Mouse (Mus musculus) layer of hippocampus, adult 2 months (tissue): ENCODE measurements at regions not wholly inside any gene's neighbourhood (a gene's known extent, or its start where the extent isn't known, plus 50 kb on each side); places are given as distances from the start of the nearest gene placed in this dataset.

Experiments used
- DNase-seq, 2 experiments: peaks; one replicate each; pipeline ENCODE4 v3.0.0; 2022; ENCODE audit warnings: low spot score in 2 of 2
- H3K27ac ChIP-seq: fragments of 200-600 bp; 2 replicates; pipeline ENCODE4 v1.8.1; 2022
- H3K4me3 ChIP-seq: fragments of 200-600 bp; 2 replicates; pipeline ENCODE4 v1.8.1; 2022; ENCODE audit warnings: mild to moderate bottlenecking
- CTCF ChIP-seq: fragments of 200-600 bp; conservative IDR thresholded peaks from 2 replicates; pipeline ENCODE4 v1.8.1; 2022; ENCODE audit warnings: antibody characterized with exemption, mild to moderate bottlenecking, moderate library complexity

DNA sequence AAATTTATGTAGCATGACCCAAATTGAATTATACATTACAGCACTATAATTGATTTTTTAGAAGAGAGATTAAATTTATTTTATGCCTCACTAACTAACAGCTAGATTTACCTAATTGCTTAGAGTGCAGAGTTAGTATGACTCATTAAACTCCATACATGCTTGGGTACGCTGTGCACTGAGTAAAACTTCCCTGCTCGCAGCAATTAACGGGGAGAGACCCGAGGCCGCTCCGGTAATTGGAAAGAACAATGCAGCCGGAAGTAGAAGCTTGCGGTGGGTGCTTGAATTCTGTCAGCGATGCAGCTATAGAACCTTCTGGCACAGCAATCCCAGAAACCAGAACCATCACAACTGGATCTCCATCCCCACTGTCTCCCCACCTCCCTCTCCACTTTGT, 261.8 kb downstream of the Tle3 start:
- no peak for TF ChIP-seq CTCF
- DNase-seq = no peak
- H3K4me3 ChIP-seq = no peak overlapping the region
- no peak overlapping the region for H3K27ac ChIP-seq

DNA sequence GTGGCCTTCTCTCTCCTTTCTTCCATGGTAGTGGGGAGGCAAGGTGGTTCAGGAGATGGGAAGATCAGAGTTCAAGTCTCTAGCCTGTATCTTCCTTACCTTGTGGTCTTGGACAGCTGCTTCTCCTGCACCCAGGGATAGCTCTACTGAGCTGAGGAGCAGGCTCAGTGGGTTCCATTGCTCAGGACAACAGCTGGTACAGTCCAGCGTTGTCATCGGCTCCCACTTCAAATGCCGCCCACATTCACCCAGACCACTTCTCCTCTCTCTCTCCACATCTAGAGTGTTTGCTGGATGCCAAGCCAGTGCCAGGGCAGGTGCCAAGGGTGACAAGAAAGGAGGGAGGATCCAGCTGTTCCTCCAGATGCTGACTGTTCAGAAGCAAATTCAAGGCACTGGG, 260.4 kb downstream of the Tle3 start:
- H3K4me3 ChIP-seq = no peak overlapping the region
- no peak for DNase-seq
- TF ChIP-seq CTCF = no peak
- no peak overlapping the region for H3K27ac ChIP-seq

DNA sequence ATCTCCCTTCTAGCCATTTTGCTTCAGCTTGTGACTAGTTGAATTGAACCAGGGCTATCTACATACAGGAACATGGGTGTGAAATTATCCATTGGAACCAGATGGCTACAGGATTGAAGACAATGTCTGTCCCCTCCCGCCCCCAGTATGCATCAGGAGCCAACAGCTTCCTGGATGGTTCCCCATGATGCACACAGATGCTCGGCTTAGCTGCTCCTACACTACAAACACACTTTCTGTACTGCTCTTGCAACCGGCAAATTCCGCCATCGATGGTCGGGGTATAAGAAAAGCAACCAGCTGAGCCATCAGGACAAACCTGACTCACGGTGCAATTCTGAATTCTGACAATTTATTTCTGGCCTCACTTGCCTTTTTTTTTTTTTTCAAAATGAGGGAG, 258.9 kb downstream of the Tle3 start:
- DNase-seq = peak; percentile 24 to 61
- Histone ChIP-seq H3K4me3 (no peak overlapping the region), H3K27ac (no peak overlapping the region)
- no peak for TF ChIP-seq CTCF

DNA sequence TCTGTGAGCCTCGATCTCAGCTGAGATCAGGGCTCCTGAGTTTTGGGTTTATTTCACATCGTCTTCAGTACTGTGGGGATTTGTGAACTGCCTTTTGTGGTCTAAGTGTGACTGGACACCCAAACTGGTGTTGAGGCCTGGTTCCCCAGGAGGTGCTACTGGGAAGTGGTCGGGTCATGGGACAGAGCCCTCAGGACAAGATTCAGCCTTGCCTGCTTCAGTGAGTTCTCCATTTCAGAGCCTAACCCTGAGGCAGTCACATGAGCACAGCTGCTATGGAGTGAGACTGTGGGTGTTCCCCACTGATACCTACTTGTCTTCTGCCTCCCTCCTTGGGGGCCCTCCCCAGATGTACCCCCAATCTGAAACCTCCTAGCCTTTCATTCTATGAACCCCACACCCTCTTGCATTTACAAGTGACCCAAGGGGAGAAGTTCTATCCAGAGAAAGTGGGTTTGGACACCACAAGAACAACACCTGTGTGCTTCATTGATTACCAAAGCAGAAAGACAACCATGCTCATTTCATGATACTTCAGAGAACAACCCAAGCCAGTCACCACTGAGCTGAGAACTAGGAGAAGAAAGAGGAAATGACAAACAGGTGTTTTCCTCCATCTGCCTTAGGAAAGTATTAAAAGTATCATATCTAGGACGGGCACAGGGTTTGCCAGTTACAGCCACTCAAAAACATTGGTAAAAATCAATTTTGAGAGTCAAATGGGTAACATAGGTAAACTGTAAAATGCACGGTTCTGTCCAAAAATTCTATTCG, 255.8 kb downstream of the Tle3 start:
- DNase-seq = no peak
- no peak for TF ChIP-seq CTCF
- Histone ChIP-seq H3K27ac (no peak overlapping the region), H3K4me3 (no peak overlapping the region)

DNA sequence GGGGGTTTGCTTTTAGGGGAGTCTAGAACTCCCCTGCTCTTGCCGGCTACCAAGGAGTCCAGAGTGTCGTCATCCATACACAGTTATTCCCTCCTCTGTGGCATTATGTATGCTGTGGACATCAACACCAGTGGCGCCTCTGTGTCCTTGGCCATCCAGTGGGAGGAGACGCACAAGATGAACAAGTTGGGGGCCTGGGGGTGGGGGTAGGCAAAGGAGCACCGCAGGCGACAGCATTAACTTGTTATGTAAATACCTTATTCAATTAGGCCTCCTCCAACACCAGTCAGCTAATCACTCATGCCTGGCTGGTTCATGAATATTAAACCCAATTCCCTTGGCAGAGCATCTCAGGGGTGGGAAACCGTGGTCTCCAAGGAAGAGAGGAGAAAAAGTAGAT, 250.8 kb downstream of the Tle3 start:
- peak in 1 of 2 experiments; percentile 23 for DNase-seq
- no peak overlapping the region for H3K4me3 ChIP-seq
- H3K27ac ChIP-seq = no peak overlapping the region
- no peak for TF ChIP-seq CTCF

DNA sequence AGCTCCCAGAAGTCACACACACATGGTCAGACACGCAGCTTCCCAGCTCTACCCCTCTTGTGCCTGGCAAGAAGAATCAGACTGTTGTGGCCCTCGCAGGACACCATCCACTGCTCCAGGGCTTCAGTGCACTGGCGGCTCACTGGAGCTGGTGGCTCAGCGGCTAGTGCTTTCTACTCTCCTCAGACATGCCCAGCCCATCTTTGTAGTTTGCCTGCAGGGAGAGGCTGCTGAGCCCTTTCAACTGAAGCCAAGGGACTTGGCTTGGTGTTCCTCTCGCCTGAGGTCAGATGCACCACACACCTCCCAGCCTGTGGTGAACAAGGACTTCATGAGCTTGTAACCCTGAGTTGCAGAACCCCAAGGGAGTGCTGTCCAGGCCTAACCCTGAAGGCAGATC, 249.8 kb downstream of the Tle3 start:
- TF ChIP-seq CTCF = no peak
- H3K4me3 ChIP-seq = no peak overlapping the region
- no peak for DNase-seq
- H3K27ac ChIP-seq = no peak overlapping the region

DNA sequence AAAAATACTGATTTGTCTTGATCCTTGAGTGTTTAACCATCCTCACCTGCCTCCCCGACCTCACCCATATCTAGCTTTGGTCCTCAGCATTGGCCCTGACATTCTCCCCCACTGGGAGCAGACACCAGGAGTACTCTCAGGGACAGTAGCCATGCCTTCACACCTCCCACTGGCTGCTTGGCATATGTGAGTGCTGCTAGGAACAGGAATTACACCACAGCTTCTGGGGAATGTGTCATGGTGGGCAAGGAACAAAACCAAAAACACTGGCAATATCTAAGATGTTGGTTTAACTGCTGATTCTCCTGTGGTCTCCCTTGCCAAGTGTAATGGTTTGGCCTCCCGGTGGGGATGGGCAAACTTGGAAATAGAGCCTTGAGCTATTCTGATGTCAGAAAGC, 248.6 kb downstream of the Tle3 start:
- no peak for DNase-seq
- Histone ChIP-seq H3K4me3 (no peak overlapping the region), H3K27ac (no peak overlapping the region)
- no peak for TF ChIP-seq CTCF

DNA sequence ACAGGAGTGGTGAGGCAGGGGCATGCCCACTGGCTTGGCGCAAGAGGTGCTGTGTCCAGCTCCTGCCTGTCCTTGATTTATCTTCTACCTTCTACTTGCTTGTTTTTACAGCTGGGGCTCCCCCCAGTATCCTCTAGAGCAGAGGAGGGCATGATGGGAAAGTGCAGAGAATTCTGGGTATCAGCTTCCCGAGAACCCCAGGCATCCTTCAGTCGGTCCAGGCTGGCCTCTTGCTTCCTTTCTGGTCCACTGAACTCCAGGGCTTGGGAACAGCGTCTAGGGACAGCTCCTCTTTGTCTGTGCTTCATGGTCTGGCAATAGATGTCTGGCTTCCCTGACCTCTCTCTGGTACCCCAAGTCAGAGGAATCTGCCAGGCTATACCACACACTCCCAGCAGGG, 247.9 kb downstream of the Tle3 start:
- TF ChIP-seq CTCF = no peak
- Histone ChIP-seq H3K27ac (no peak overlapping the region), H3K4me3 (no peak overlapping the region)
- DNase-seq = no peak

DNA sequence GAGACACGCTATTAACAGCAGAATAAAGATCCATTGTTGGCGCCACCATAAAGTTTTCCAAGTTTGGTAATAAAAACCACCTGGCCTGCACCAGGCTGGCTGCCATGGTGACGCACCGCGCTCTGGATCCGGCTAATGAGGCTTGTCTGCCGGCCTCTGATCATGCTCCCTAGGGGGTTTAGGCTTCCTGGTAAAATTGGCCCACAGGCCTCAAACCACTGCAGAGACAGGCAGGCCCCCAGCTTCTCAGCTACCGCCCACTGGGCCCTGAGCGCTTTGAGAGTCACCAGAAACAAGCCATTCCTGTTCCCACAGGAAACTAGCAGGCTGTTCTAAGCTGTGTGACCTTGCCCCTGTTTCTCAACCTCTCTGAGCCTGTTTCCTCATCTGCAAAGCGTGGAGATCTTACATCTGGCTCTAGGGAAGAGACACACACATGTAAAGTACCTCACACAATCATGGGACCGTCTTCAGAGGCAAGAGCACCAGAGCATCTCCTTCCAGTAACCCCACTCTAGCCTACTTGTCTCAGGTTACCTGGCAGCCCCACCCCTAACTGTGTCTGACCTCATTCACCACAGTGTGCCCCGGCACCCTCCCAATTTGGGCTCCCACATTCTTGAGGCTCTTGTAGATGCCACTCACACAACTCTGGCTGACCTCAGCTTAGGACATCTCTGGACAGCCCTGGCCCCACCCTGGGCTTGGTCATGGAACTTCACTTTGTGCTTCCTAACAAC, 246.5 kb downstream of the Tle3 start:
- DNase-seq = peak; percentile 42 to 44
- Histone ChIP-seq H3K4me3 (no peak overlapping the region), H3K27ac (no peak overlapping the region)
- TF ChIP-seq CTCF = no peak

DNA sequence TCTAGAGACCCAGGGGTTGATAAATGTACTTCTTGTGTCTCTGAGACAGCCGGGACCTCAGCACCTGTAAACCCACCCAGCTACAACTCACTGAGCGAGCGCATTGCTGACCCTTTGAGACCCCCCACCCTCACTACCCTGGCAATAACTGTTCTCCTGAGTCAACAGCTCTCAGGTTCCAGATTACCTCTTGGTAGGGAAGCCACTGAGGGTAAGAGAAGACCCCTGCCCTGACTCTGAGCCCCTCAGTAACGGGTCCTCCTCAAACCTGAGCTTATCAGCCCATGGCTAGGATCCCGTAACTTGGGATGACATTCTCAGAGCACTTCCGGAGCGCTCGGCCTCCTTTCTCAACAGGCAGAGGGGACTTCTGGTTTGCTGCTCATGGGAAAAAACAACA, 245.8 kb downstream of the Tle3 start:
- no peak for TF ChIP-seq CTCF
- H3K4me3 ChIP-seq = no peak overlapping the region
- no peak for DNase-seq
- H3K27ac ChIP-seq = no peak overlapping the region

DNA sequence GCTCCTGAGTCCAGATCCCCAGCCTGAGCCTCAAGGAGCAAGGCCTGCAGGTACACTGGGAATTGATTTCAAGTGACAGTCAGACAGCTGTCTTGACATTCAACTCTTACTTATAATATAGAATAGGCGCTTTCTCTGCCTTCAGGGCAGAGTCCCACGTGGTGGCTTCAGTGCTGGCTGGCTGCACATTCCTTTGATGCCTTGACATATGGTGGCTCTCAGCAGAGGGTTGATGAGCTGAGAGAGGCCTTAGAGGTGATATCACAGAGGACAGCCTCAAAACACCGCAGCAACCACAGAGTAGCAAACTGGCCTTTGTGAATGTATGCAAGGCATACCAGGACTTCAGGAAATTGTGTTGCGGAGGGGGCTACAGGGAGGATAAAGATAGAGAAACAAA, 243.4 kb downstream of the Tle3 start:
- no peak for DNase-seq
- H3K27ac ChIP-seq = no peak overlapping the region
- H3K4me3 ChIP-seq = no peak overlapping the region
- TF ChIP-seq CTCF = no peak

DNA sequence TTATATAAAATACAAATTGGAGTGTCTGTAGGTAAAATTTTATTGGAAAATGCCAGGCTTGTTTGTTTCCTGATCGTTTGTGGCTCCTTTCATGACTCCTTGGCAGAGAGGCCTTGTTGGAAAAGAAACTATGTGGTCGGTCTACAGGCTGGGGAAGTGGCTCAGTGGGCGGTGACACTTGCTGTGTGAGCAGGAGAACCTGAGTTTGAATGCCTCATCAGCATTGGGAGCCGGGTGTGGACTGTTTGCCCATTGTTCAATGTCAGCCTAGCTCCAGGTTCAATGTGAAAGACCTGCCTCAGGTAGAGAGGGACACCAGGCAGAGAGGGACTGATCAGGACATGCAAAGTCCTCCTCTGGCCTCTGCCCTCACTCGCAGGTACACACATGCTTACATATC, 235.4 kb downstream of the Tle3 start:
- no peak for TF ChIP-seq CTCF
- DNase-seq = no peak
- no peak overlapping the region for H3K27ac ChIP-seq
- no peak overlapping the region for H3K4me3 ChIP-seq

DNA sequence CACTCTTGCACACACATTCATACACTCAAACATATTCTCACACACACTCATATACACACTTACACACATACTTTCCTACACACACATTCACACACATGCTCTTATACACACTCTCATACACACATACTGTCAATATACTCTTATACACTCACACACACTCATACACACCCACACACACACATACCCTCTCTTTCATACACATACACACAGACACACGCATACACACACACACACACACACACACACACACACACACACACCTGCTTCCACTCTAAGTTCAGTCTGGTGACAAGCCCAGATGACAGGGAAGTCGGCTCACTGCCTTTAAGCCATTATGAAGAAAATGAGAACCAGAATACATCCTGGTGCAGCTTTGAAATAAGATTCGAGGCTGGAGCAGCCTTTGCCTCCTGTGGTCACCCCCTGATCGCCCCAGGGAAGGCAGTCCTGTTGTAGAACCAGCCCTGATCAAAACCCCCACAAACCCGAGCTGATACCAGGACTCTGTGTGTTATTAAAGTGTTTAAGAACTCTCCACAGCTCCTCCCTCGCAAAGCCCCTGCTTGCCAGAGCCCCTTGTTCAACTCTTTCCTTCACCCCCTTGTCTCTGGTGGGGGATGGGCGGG, 230.3 kb downstream of the Tle3 start:
- Histone ChIP-seq H3K4me3 (no peak overlapping the region), H3K27ac (no peak overlapping the region)
- no peak for TF ChIP-seq CTCF
- DNase-seq = no peak

DNA sequence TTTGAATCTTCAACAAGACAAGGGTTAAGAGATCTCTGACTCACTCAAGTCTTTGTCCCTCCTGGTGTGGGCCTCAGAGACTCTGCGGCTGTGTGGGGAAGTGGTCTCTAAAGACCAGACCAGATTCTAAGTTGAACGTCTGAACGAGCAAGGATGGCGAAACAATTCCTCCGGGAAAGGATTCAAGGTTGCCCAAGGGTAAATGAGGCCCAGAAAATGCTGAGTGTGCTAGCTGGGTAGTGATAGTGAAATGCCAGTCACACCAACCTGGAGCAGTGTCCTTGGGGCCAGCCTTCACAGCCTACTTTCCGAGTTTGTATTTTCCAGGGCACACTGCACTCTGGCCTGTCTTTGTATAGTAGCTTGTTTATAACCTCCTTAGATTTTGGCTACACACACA, 229.7 kb downstream of the Tle3 start:
- Histone ChIP-seq H3K4me3 (no peak overlapping the region), H3K27ac (no peak overlapping the region)
- DNase-seq = no peak
- no peak for TF ChIP-seq CTCF
